Mouse (Mus musculus): Measurements from ENCODE around the gene Kcnma1. TPM values are rescaled to one million over a fixed set of nuclear protein-coding genes. Genes with fewer than 3 reads are reported as not detected.

Gene Kcnma1
- polyA plus RNA-seq, 1 experiment, result 4.9 TPM

DNA sequence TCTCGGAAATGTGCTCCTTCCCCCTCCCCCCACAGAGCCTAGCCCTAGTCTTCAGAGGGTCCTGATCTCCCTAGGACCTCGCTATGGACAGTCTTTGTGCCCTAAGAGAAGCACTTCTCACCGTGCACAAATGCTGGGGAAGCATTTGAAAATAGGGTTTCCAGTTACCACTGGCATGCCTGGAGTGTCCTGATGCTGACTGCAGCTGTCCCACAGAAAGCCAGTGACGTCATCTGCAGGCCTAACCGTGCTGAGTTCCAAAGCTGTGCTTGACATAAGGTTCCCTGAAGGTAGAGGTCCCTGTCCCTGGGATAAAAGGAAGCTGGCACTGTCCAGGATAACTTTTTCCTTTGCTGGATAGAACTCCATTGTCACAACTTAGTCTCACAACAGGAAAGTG lies 71.1 kb downstream of the Kcnma1 start:
- Histone ChIP-seq H3K4me1 (replicated peaks; ENCODE audit: control insufficient read depth, insufficient read depth, low read length) (no peaks in the 10 kb centered on the region), H3K27ac (ENCODE audit: control insufficient read depth, insufficient read depth, low read length) (no peak overlapping the region), H3K27me3 (ENCODE audit: control insufficient read depth, insufficient read depth, low read length) (no peaks in the 10 kb centered on the region), H3K4me3 (ENCODE audit: control insufficient read depth, insufficient read depth, low read length) (no peak overlapping the region), H3K36me3 (ENCODE audit: control insufficient read depth, insufficient read depth, low read length) (no peaks in the 10 kb centered on the region)
- TF ChIP-seq CTCF (IDR thresholded peaks at IDR 0.05; ENCODE audit: borderline replicate concordance, control insufficient read depth, extremely low read depth, insufficient read depth, low read length, poor library complexity), result no peak
- TF ChIP-seq POLR2A (IDR thresholded peaks at IDR 0.05; ENCODE audit: control insufficient read depth, extremely low read depth, insufficient read depth, low read length, poor library complexity), result no peak
- 68% methylated on average over 5 of the region's 5 CpGs for WGBS
- DNase-seq, result no peak

- no peak for TF ChIP-seq POLR2A (IDR thresholded peaks at IDR 0.05; ENCODE audit: control insufficient read depth, extremely low read depth, insufficient read depth, low read length, poor library complexity)
- TF ChIP-seq CTCF (IDR thresholded peaks at IDR 0.05; ENCODE audit: borderline replicate concordance, control insufficient read depth, extremely low read depth, insufficient read depth, low read length, poor library complexity), result no peak
- no peaks in the 10 kb centered on the region for H3K4me1 ChIP-seq (replicated peaks; ENCODE audit: control insufficient read depth, insufficient read depth, low read length)
- no peak overlapping the region for H3K27ac ChIP-seq (ENCODE audit: control insufficient read depth, insufficient read depth, low read length)
- no peak for DNase-seq
- H3K27me3 ChIP-seq (ENCODE audit: control insufficient read depth, insufficient read depth, low read length), result no peaks in the 10 kb centered on the region
- H3K36me3 ChIP-seq (ENCODE audit: control insufficient read depth, insufficient read depth, low read length), result no peaks in the 10 kb centered on the region
- no peak overlapping the region for H3K4me3 ChIP-seq (ENCODE audit: control insufficient read depth, insufficient read depth, low read length)
- WGBS, result 94% methylated on average over 8 of the region's 8 CpGs
These were observed 72.2 kb downstream of the Kcnma1 start for GRCm38 (mm10) chr14:23942103-23942502.

- Histone ChIP-seq H3K27ac (ENCODE audit: control insufficient read depth, insufficient read depth, low read length) (no peak overlapping the region), H3K4me3 (ENCODE audit: control insufficient read depth, insufficient read depth, low read length) (no peak overlapping the region), H3K36me3 (ENCODE audit: control insufficient read depth, insufficient read depth, low read length) (no peaks in the 10 kb centered on the region), H3K27me3 (ENCODE audit: control insufficient read depth, insufficient read depth, low read length) (no peaks in the 10 kb centered on the region), H3K4me1 (replicated peaks; ENCODE audit: control insufficient read depth, insufficient read depth, low read length) (no peaks in the 10 kb centered on the region)
- DNase-seq, result no peak
- TF ChIP-seq CTCF (IDR thresholded peaks at IDR 0.05; ENCODE audit: borderline replicate concordance, control insufficient read depth, extremely low read depth, insufficient read depth, low read length, poor library complexity) (no peak), POLR2A (IDR thresholded peaks at IDR 0.05; ENCODE audit: control insufficient read depth, extremely low read depth, insufficient read depth, low read length, poor library complexity) (no peak)
- 95% methylated on average over 6 of the region's 6 CpGs for WGBS
These were observed 79.3 kb downstream of the Kcnma1 start for GRCm38 (mm10) chr14:23935016-23935415.

- Histone ChIP-seq H3K27me3 (ENCODE audit: control insufficient read depth, insufficient read depth, low read length) (no peaks in the 10 kb centered on the region), H3K27ac (ENCODE audit: control insufficient read depth, insufficient read depth, low read length) (no peak overlapping the region), H3K4me3 (ENCODE audit: control insufficient read depth, insufficient read depth, low read length) (no peak overlapping the region), H3K36me3 (ENCODE audit: control insufficient read depth, insufficient read depth, low read length) (no peaks in the 10 kb centered on the region), H3K4me1 (replicated peaks; ENCODE audit: control insufficient read depth, insufficient read depth, low read length) (no peaks in the 10 kb centered on the region)
- WGBS, result 93% methylated on average over 6 of the region's 6 CpGs
- TF ChIP-seq POLR2A (IDR thresholded peaks at IDR 0.05; ENCODE audit: control insufficient read depth, extremely low read depth, insufficient read depth, low read length, poor library complexity) (no peak), CTCF (IDR thresholded peaks at IDR 0.05; ENCODE audit: borderline replicate concordance, control insufficient read depth, extremely low read depth, insufficient read depth, low read length, poor library complexity) (no peak)
- no peak for DNase-seq
These were observed 82.6 kb downstream of the Kcnma1 start for GRCm38 (mm10) chr14:23931671-23932071.

GRCm38 (mm10) chr14:23929168-23929567 lies 85.1 kb downstream of the Kcnma1 start:
- H3K36me3 ChIP-seq (ENCODE audit: control insufficient read depth, insufficient read depth, low read length), result no peaks in the 10 kb centered on the region
- H3K4me1 ChIP-seq (replicated peaks; ENCODE audit: control insufficient read depth, insufficient read depth, low read length), result no peaks in the 10 kb centered on the region
- WGBS, result 94% methylated on average over 3 of the region's 3 CpGs
- TF ChIP-seq CTCF (IDR thresholded peaks at IDR 0.05; ENCODE audit: borderline replicate concordance, control insufficient read depth, extremely low read depth, insufficient read depth, low read length, poor library complexity) (no peak), POLR2A (IDR thresholded peaks at IDR 0.05; ENCODE audit: control insufficient read depth, extremely low read depth, insufficient read depth, low read length, poor library complexity) (no peak)
- no peaks in the 10 kb centered on the region for H3K27me3 ChIP-seq (ENCODE audit: control insufficient read depth, insufficient read depth, low read length)
- H3K27ac ChIP-seq (ENCODE audit: control insufficient read depth, insufficient read depth, low read length), result no peak overlapping the region
- no peak for DNase-seq
- no peak overlapping the region for H3K4me3 ChIP-seq (ENCODE audit: control insufficient read depth, insufficient read depth, low read length)

DNA sequence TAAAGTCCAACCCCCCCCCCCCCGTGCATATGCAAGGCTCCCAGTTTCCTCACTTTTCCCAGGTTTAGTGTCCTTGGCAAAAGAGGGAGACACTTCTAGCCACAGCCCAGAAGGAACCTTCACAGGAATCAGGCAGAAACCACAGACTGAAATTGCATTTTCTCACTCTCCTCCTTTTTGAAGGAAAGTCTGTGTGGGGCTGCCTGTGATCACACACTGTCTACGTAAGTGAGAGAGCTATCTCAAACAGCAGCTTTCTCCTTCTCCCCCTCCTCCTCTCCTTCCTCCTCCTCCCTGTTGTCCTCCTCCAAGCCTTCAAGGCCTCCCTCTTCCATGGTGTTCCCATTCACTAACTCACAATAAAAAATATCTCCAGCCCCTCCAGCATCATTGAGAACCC lies 90.9 kb downstream of the Kcnma1 start:
- no peaks in the 10 kb centered on the region for H3K27me3 ChIP-seq (ENCODE audit: control insufficient read depth, insufficient read depth, low read length)
- no peak for DNase-seq
- WGBS, result 83% methylated on average over 2 of the region's 2 CpGs
- H3K27ac ChIP-seq (ENCODE audit: control insufficient read depth, insufficient read depth, low read length), result no peak overlapping the region
- H3K36me3 ChIP-seq (ENCODE audit: control insufficient read depth, insufficient read depth, low read length), result no peaks in the 10 kb centered on the region
- TF ChIP-seq POLR2A (IDR thresholded peaks at IDR 0.05; ENCODE audit: control insufficient read depth, extremely low read depth, insufficient read depth, low read length, poor library complexity), result no peak
- TF ChIP-seq CTCF (IDR thresholded peaks at IDR 0.05; ENCODE audit: borderline replicate concordance, control insufficient read depth, extremely low read depth, insufficient read depth, low read length, poor library complexity), result no peak
- H3K4me1 ChIP-seq (replicated peaks; ENCODE audit: control insufficient read depth, insufficient read depth, low read length), result no peaks in the 10 kb centered on the region
- H3K4me3 ChIP-seq (ENCODE audit: control insufficient read depth, insufficient read depth, low read length), result no peak overlapping the region

DNA sequence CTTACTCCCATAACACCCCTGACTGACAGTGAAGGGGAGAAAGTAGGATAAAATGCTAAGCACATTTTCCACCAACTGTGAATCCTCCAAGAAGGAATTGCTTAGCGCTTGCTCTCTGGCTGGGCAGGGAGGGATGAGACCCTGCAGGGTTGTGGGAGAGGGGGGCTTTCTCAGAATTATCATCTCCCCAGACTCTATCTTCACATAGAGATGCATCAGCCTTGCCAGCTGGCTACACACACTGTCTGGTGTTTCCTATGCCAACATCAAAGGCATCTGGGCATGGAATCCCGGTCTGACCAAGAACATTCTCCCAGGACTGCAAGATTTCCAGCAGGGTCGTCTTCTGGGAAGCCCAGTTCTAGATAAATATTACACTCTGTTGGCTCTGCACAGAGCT lies 91.5 kb downstream of the Kcnma1 start:
- TF ChIP-seq CTCF (IDR thresholded peaks at IDR 0.05; ENCODE audit: borderline replicate concordance, control insufficient read depth, extremely low read depth, insufficient read depth, low read length, poor library complexity), result no peak
- no peak for TF ChIP-seq POLR2A (IDR thresholded peaks at IDR 0.05; ENCODE audit: control insufficient read depth, extremely low read depth, insufficient read depth, low read length, poor library complexity)
- Histone ChIP-seq H3K4me1 (replicated peaks; ENCODE audit: control insufficient read depth, insufficient read depth, low read length) (no peaks in the 10 kb centered on the region), H3K4me3 (ENCODE audit: control insufficient read depth, insufficient read depth, low read length) (no peak overlapping the region), H3K36me3 (ENCODE audit: control insufficient read depth, insufficient read depth, low read length) (no peaks in the 10 kb centered on the region), H3K27ac (ENCODE audit: control insufficient read depth, insufficient read depth, low read length) (no peak overlapping the region), H3K27me3 (ENCODE audit: control insufficient read depth, insufficient read depth, low read length) (no peaks in the 10 kb centered on the region)
- WGBS, result 88% methylated on average over 3 of the region's 3 CpGs
- DNase-seq, result no peak
